ENCODE assay signal across 25 mouse cellular contexts in the genomic region with DNA sequence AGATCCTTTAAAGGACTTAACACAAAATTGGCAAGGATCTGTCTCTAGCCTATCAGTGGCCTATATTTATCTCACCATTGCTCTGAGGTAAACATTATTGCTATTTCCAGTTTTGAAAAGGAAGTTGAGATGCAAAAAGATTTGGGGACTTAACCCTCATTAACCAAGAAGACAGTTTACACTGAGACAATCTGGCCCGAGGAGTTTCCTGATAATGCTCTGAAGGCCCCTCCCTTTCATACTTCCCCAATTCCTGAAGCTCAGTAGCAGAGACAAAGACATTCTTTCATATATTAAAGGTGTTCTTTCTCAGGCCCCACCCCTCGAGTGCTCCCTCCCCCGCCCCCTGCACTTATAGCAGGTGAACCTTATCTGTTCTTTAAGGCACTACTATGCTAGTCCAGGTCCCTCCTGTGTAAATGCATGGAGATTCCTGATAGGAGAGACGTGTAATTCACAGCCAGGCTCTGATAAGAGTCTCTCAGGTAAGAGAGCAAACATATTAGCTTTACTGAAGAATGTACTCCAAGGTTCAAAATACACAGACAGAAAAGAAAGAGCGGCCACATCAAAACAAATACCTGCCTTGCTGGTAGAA. TPM values are rescaled to one million over a fixed set of nuclear protein-coding genes. Genes with fewer than 3 reads are reported as not detected.
DNase-seq lines count a peak whose midpoint lies in the region; ATAC-seq and TF ChIP-seq lines count a peak whose summit lies in the region.
"Had no signal": no experiment of that assay in that cellular context is flagged by ENCODE, and none has a peak within 500 bp of the region (broad histone marks: within the 10 kb centered on the region; RNA-seq: fewer than 3 reads in every experiment).

No protein-coding gene starts in this region.

- no peak overlapping the region for H3K4me2 ChIP-seq in lung, embryonic 16.5 days (ENCODE audit: low read depth, low read length)
- H3K4me2 ChIP-seq in intestine, embryonic 14.5 days (ENCODE audit: low read length): no peak overlapping the region
- H3K4me2 ChIP-seq in stomach, embryonic 16.5 days (ENCODE audit: low read depth, low read length): no peak overlapping the region
- H3K4me2 ChIP-seq: heart, embryonic 15.5 days; hindbrain, embryonic 15.5 days; liver, embryonic 15.5 days; midbrain, embryonic 13.5 days had no signal

- TF ChIP-seq CTCF in kidney, adult 2 months (conservative IDR thresholded peaks at IDR 0.05; ENCODE audit: insufficient read depth, insufficient read length, low read depth, low read length): no peak

- peak; percentile 74 for ATAC-seq in lung, embryonic 16.5 days (ENCODE audit: low read depth)
- peak; percentile 92 for ATAC-seq in intestine, embryonic 14.5 days (replicated peaks; ENCODE audit: low FRiP score, low TSS enrichment, low read depth)
- peak; percentile 70 for ATAC-seq in megakaryocyte, adult 5-6 weeks (ENCODE audit: poor library complexity, severe bottlenecking)
- peak; percentile 79 for ATAC-seq in stomach, embryonic 16.5 days (ENCODE audit: insufficient read depth, low FRiP score)
- ATAC-seq: forebrain, postnatal 0 days; midbrain, embryonic 13.5 days had no signal

- H3K4me1 ChIP-seq in lung, embryonic 16.5 days (replicated peaks; ENCODE audit: control insufficient read depth, insufficient read depth, low read length): peaks cover 36% of the 10 kb centered on the region
- peaks cover 19% of the 10 kb centered on the region for H3K4me1 ChIP-seq in intestine, embryonic 14.5 days (replicated peaks; ENCODE audit: control insufficient read depth, insufficient read depth, low read length)
- H3K4me1 ChIP-seq in stomach, embryonic 16.5 days (ENCODE audit: control insufficient read depth, insufficient read depth, low read length): peaks cover 24% of the 10 kb centered on the region
- peaks cover 5% of the 10 kb centered on the region; the same call in 1 of the 2 replicates for H3K4me1 ChIP-seq in kidney, adult 2 months (ENCODE audit: control insufficient read depth, insufficient read depth, low read length)
- H3K4me1 ChIP-seq: heart, embryonic 15.5 days; liver, embryonic 15.5 days; megakaryocyte, embryonic 14.5 days had no signal

- H3K27me3 ChIP-seq in lung, embryonic 16.5 days (ENCODE audit: control insufficient read depth, insufficient read depth, low read depth, low read length): no peaks in the 10 kb centered on the region
- no peaks in the 10 kb centered on the region for H3K27me3 ChIP-seq in intestine, embryonic 14.5 days (replicated peaks; ENCODE audit: control insufficient read depth, insufficient read depth, low read length)
- H3K27me3 ChIP-seq in stomach, embryonic 16.5 days (ENCODE audit: control insufficient read depth, insufficient read depth, low read length): no peaks in the 10 kb centered on the region
- H3K27me3 ChIP-seq in kidney, adult 2 months (replicated peaks; ENCODE audit: control insufficient read depth, insufficient read depth, low read length): no peaks in the 10 kb centered on the region
- H3K27me3 ChIP-seq: heart, embryonic 15.5 days; hindbrain, embryonic 15.5 days; liver, embryonic 15.5 days; megakaryocyte, embryonic 14.5 days; midbrain, embryonic 13.5 days had no signal

- no peak for DNase-seq in lung, postnatal 25 days (ENCODE audit: low spot score)
- no peak for DNase-seq in intestine, embryonic 14.5 days (ENCODE audit: low spot score)
- DNase-seq in yolk sac, embryonic 10.5 days (ENCODE audit: low spot score): no peak
- no peak for DNase-seq in kidney, adult 2 months
- DNase-seq: adrenal gland, postnatal 25 days; cerebellum, adult 8-10 months; forebrain, postnatal 0 days; gastrocnemius, postnatal 36 days; heart, postnatal 4 days; kidney, adult 11 months; kidney, postnatal 4 days; right cerebral cortex, postnatal 14 days; thymus, adult 2 months; thymus, postnatal 4 days had no signal

- H3K9ac ChIP-seq in lung, embryonic 16.5 days (ENCODE audit: low read length): no peak overlapping the region
- no peak overlapping the region for H3K9ac ChIP-seq in intestine, embryonic 14.5 days (ENCODE audit: low read length)
- H3K9ac ChIP-seq in stomach, embryonic 16.5 days (ENCODE audit: low read length): no peak overlapping the region
- H3K9ac ChIP-seq: forebrain, postnatal 0 days; heart, embryonic 15.5 days; hindbrain, embryonic 15.5 days; liver, embryonic 15.5 days; midbrain, embryonic 13.5 days had no signal

- 38% methylated on average over 5 of the region's 5 CpGs for WGBS in lung, embryonic 16.5 days
- WGBS in intestine, embryonic 14.5 days: 59% methylated on average over 5 of the region's 5 CpGs
- WGBS in stomach, embryonic 16.5 days: 49% methylated on average over 5 of the region's 5 CpGs
- WGBS in kidney, adult 2 months: 68% methylated on average over 5 of the region's 5 CpGs

- H3K27ac ChIP-seq in lung, embryonic 16.5 days (ENCODE audit: low read length): peak overlapping the region; percentile 57; the same call in 1 of the 2 replicates
- H3K27ac ChIP-seq in intestine, embryonic 14.5 days (ENCODE audit: low read depth): no peak overlapping the region
- H3K27ac ChIP-seq in stomach, embryonic 16.5 days (ENCODE audit: low read length): no peak overlapping the region; the same call in 1 of the 2 replicates
- no peak overlapping the region for H3K27ac ChIP-seq in kidney, adult 2 months (ENCODE audit: insufficient read depth, low read depth, low read length)
- H3K27ac ChIP-seq: embryonic facial prominence, embryonic 10.5 days; heart, embryonic 15.5 days; hindbrain, embryonic 15.5 days; left cerebral cortex, adult 2 months; liver, embryonic 15.5 days; midbrain, embryonic 13.5 days had no signal

- TF ChIP-seq POLR2A in kidney, adult 2 months (IDR thresholded peaks at IDR 0.05; ENCODE audit: low read depth, low read length): no peak

- no peaks in the 10 kb centered on the region for H3K9me3 ChIP-seq in lung, embryonic 16.5 days (ENCODE audit: control insufficient read depth, low read length)
- no peaks in the 10 kb centered on the region for H3K9me3 ChIP-seq in intestine, embryonic 14.5 days (ENCODE audit: control insufficient read depth, low read length)
- no peaks in the 10 kb centered on the region for H3K9me3 ChIP-seq in stomach, embryonic 16.5 days (replicated peaks; ENCODE audit: control insufficient read depth, low read length)
- H3K9me3 ChIP-seq: embryonic facial prominence, embryonic 10.5 days; heart, embryonic 15.5 days; hindbrain, embryonic 15.5 days; liver, embryonic 15.5 days; midbrain, embryonic 13.5 days had no signal

- H3K36me3 ChIP-seq in lung, embryonic 16.5 days (ENCODE audit: control insufficient read depth, insufficient read depth, low read length): no peaks in the 10 kb centered on the region
- H3K36me3 ChIP-seq in intestine, embryonic 14.5 days (ENCODE audit: control insufficient read depth, insufficient read depth, low read length): no peaks in the 10 kb centered on the region
- H3K36me3 ChIP-seq in stomach, embryonic 16.5 days (ENCODE audit: control insufficient read depth, insufficient read depth, low read length): no peaks in the 10 kb centered on the region
- H3K36me3 ChIP-seq in kidney, adult 2 months (ENCODE audit: control insufficient read depth, insufficient read depth, low read length): no peaks in the 10 kb centered on the region
- H3K36me3 ChIP-seq: heart, embryonic 15.5 days; hindbrain, embryonic 15.5 days; liver, embryonic 15.5 days; midbrain, embryonic 13.5 days had no signal

- H3K4me3 ChIP-seq in lung, embryonic 16.5 days (ENCODE audit: low read length): no peak overlapping the region
- no peak overlapping the region for H3K4me3 ChIP-seq in intestine, embryonic 14.5 days (ENCODE audit: low read depth, low read length)
- H3K4me3 ChIP-seq in stomach, embryonic 16.5 days (replicated peaks; ENCODE audit: low read length): no peak overlapping the region
- H3K4me3 ChIP-seq in kidney, adult 2 months (ENCODE audit: insufficient read depth, low read depth, low read length): no peak overlapping the region
- H3K4me3 ChIP-seq: embryonic facial prominence, embryonic 10.5 days; heart, embryonic 15.5 days; hindbrain, embryonic 15.5 days; left cerebral cortex, adult 2 months; liver, embryonic 15.5 days; megakaryocyte, embryonic 14.5 days; midbrain, embryonic 13.5 days had no signal

RNA-seq across cellular contexts. Expression of gene Epha4, which starts 46.1 kb away (rescaled TPM):
- polyA plus RNA-seq in lung, embryonic 16.5 days (2015; fragmentation: Nextera tagmentation; extraction: Ambion mirVana): 13.8 and 17.3 TPM in 2 replicates
- polyA plus RNA-seq in intestine, embryonic 14.5 days (2014; fragmentation: Nextera tagmentation; extraction: Ambion mirVana): 15.4 TPM in 2 replicates
- 0.52 and 0.58 TPM in 2 replicates for total RNA-seq in megakaryocyte, adult 5-6 weeks (2015)
- total RNA-seq in megakaryocyte, adult 5-6 weeks (2017): 0.41 and 0.55 TPM in 2 replicates
- polyA plus RNA-seq in stomach, embryonic 16.5 days (2015; fragmentation: Nextera tagmentation; extraction: Ambion mirVana): 11.8 and 12.0 TPM in 2 replicates
- polyA plus RNA-seq in kidney, adult 2 months (2012; rRNA removed): 5.1 and 5.2 TPM in 2 replicates
- total RNA-seq: MEL had no signal
